Mouse (Mus musculus) layer of hippocampus, adult 18-20 months (tissue): ENCODE measurements at regions not wholly inside any gene's neighbourhood (a gene's known extent, or its start where the extent isn't known, plus 50 kb on each side); places are given as distances from the start of the nearest gene placed in this dataset.

ENCODE experiments used
- DNase-seq, 2 experiments: peaks; one replicate each; pipeline ENCODE4 v3.0.0; 2022; ENCODE audit warnings: low spot score in 2 of 2

DNA sequence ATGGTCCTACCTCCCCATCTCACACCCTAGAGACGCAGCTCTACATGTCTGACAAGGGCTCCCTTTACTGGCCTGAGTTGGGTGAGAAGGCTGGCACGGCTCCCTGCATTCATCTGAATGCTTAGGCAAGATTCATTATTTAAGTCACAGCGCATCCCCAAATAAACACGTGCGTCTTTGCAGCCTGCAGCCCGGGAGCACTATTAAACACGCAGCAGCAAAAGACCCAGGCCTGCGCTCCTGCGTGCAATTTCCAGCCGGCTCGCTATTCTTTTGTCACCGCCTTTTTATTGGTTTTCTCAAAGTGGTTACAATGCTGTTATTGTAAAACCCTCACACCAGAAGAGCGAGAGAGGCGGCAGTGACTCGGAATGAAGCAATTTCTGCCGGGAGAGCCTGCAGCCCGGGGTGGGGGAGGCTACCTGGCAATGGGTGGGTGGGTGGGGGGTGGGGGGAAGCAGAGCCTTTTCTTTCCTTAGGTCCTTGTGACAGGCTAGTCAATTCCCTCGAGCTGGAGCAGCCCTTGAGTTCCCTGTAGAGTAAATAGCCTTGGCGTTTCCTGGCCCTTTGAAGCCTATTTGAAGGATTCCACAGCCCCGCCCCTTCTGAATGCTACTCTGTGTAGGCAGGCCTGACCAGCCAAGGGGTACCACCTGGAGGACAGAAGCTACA is 333.3 kb downstream of the Bcor start:
- DNase-seq, result peak in 1 of 2 experiments; percentile 5

DNA sequence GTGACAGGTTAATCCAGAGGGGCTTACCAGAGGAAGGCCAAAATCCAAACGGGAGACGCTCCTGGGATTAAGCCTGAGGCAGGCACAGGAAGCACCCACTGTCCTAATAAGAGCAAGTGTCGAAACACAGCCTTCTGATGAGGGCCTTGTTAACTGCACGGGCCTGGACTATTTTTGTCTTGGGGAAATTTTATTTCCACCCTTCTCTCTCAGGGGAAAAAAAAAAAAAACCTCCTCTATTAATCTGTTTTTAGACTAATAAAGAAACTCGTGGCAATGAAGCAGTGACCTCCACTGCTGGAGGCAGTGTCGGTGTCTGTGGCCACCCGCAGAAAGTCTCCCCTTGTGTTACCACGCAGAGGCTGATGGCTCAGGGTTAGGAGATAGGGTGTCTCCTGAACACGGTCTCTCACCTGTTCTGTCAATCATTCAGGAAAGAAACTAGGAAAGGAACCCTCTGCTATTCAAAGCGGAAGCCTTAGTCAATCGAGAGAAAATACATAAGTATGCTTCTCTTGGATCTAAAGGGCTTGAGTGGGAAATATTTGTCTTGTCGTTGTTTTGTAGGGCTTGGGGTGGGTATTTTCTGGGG is 330.6 kb downstream of the Bcor start:
- no peak for DNase-seq

DNA sequence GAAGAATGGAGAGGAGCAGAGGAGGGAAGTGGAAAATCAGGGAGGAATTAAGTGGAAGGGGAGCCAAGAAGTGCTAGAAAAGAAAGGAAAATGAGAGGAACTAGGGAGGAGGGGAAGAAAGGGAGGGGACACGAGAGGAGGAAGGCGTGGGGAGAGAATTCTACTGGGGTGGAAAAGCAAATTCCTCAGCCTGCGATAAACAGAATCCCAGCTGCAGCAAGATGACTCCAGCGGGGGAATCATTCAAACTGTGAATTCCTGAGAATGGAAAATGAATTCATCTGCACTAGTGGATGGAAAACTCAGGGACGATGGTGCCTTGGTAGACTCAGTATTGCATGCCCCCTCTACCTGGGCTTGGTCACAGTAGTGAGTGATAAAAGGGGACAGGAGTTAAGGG is 322.6 kb downstream of the Bcor start:
- no peak for DNase-seq

DNA sequence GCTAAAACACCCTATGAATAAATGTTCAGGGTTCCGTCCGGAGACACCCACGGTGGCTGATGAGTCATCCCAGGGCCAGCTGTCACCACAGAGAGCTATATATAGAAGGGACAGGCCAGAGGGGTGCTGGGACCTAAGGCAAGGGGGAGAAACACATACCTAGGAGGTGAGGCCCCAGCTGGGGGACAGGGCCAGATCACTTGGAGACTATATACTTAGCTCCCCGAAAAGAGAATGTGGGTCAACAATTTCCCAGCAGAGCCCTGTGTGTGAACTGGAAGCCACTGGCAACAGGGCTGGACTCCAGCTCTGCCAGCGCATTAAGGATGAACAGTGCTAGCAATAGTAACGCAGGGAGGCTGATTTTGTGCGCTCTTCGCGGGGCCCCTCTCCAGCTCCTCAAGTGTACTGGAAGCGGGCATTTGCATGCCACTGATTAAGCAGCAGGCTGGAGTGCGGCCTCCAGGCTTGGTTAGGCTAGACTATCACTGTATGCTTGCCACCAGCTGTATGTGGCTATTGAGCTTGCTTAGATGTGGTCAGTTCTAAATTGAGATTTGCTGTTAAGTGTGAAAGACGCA is 320.4 kb downstream of the Bcor start:
- DNase-seq, result peak in 1 of 2 experiments; percentile 20

DNA sequence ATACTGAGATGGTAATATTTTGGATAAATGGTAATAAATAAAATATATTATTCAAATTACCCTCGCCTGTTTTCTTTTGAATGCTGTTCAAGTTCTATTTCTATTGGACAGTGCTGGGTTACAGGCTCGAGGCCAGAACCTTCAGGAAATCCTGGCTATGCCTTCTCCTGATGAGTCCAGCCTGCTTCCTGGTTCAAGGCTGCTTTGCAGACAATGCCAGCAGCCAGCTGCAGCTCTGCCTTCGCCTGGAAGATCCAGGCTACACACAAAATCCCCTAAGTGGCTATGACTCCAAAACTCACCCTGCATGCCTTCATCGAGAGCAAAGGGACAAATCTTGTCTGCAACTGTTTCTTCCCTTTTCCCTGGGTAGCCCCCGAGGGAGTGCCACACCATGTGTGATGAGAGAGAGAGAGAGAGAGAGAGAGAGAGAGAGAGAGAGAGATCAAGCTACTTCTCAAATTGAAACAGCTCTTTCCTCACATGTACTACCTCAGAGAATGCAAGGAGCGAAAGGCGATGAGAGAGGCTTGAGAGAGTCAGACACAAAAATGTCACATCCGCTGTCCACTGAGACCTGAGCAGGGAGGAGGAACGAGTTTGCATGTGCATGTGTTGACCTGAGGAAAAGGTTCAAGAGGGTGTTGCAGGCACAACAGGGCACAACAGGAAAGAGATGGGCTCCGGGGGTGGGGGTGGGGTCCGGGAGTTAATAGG is 319.7 kb downstream of the Bcor start:
- DNase-seq, result no peak

DNA sequence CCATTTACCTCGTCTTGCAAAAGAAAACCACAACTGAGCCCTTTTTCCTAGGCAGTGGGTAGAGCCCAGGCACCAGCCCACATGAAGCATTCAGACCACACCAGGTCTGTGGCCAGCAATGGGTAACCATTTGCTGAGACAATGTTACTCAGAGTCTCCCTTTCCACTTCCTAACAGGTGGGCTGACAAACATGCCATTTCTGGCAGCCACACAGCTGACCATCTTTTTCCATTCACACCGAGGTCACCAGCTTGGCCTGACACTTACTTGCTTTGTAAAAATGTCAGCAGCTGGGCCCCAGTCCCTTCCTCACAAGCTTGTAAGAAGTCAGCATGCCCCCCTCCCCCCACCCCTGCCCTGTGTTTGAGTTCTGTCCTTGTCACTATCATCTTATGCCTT is 314.6 kb downstream of the Bcor start:
- no peak for DNase-seq

DNA sequence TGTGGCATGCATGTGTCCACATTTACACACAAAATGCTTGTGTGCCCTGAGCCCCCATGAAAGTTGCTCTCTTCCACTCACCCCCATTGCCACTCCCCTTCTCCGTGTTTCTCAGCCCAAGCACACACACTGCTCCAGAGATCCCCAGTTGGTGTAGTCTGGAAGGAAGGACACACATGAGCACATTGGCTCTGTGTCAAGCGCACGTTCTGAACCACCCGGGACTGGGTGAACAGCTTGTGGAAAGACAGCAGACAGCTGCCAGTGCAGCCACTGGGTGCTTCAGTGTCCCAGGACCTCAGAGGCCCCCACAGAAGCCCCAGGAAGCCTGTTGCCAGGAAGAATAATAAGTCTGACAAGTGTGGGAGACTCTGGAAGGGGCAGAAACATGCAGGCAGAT is 304.2 kb downstream of the Bcor start:
- no peak for DNase-seq

DNA sequence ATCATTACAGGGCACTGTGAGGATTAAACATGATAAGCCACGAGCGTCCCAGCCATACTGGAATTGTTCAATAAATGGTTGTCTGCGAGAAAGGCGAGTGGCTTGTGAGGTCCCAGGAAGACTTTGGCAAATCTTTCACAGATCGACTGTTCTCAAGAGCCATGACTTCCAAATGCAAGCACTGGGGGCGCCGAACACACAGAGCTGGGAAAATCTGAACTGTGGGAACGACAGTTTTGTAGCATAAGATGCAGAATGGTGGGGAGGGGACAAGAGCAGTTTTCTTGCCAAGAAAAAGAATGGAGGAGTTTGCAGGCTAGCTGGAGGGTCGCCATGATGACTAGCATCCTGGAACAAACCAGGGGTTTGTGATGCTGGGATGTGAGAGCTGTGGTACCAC is 300.8 kb downstream of the Bcor start:
- peak in 1 of 2 experiments; percentile 7 for DNase-seq

DNA sequence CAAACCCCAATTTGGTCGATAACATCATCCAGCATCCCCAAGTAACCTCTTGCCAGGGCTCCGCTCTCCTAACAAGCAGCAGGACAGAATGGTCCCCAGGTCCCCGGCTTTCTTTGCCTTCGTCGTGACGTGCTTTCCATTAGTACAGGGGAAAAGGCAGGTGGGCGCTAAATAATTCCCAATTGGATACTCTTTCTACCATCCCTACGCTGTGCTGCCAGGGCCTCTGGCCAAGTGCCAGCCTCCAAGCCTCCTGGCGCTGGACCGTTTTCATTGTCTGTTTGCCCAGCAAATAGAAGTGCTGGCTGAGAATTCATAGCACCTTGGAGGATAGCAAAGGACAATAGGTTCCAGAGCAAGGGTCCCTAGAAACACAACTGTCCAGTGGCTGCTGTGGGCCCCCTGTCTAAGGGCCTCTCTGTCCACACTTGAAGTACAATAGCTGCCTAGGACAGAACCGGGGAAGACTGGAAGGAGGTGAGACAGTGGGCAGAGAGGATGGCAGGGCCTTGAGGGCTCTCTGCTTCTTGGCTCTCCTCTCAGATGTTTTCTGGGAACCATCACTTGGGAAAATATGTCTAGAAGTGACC is 298.9 kb downstream of the Bcor start:
- DNase-seq, result no peak

DNA sequence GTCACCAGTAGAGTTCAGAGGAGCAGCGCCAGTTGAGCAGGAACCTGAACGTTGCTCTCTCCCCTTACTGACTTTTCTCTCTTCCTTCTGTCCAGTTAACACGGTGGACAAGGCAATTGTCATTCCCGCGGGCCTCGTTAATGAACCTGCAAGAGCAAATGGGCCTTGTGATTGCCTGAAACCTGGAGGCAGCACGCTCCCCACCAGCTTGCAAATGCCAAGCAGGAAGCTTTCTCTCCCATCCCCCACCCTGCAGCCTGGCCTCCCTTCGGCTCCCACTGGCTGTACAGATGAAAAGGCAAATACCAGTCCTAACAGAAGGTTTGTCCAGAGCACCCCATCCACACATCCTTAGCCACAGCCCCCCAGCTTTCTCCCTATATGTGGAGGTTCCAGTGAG is 298.3 kb downstream of the Bcor start:
- DNase-seq, result no peak

DNA sequence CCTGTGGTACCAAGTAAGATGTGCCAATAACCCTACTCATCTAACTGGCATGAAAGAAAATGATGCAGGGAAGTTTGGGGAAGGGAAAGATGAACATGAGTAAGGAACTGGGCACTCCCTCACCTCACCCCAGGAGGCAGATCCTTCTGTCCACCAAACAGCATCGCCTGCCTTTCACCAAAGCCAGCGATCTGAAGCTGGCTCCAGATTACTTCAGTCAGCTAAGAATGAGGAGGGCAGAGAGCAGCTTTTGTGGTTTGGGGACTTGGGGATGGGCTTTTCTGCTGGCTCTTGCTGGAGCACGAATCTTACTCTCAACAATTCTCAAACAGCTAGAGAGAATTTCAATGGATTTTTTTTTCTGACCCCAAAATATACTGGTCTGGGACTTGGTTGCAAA is 297.0 kb downstream of the Bcor start:
- DNase-seq, result no peak

DNA sequence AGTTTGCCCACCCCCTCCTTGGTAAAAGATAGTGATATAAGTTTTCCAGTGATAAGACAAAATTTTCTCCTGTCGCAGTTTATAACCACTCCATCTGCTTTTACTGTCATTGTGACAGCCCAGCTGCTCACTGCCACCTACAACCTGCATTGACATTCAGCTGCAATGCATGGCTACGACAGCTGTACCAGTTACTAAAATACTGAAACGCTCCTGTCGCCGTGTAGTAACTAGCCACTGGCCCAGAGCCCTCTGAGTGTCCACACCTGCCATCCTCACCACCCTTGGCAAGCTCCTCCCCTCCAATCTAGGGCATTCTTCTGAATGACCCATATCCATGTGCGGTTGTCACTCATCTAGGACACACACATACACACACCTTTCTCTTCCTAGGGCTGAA is 286.2 kb downstream of the Bcor start:
- DNase-seq, result no peak

DNA sequence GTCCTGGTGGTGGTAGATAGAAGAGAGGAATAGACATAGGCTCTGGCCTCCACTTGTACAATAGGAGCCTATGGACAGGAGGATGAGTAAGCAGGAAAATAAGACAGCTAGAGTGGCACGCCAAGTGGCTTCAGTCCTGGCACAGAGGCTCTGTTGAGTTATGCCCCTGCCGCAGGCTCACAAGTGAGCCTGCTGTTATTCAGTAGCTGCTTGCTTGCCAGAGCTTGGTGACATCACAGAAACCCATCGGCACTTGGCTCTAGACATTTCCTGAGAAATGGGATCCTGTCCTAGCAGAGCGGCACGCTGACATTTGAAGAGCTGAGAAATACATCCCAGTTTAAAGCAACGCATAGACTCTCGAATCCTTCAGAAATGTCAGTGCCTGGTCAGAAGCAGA is 283.5 kb downstream of the Bcor start:
- no peak for DNase-seq

DNA sequence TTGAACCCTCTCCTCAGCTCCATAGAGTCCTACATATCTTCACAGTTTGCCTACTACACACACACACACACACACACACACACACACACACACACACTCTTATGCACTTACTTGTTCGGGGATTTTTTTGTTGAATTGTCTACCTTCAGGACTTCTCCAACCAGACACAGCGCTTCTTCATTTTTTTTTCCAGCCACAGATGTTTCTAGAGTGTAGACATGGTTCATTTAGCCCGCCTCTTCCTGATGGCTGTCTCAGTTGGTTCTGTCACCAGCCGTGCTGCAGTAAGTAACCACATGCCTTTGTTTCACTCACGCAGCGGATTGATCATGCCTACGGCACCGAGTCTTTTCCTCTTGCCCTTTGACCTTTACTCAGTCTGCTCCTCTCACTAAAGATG is 282.1 kb downstream of the Bcor start:
- DNase-seq, result no peak

DNA sequence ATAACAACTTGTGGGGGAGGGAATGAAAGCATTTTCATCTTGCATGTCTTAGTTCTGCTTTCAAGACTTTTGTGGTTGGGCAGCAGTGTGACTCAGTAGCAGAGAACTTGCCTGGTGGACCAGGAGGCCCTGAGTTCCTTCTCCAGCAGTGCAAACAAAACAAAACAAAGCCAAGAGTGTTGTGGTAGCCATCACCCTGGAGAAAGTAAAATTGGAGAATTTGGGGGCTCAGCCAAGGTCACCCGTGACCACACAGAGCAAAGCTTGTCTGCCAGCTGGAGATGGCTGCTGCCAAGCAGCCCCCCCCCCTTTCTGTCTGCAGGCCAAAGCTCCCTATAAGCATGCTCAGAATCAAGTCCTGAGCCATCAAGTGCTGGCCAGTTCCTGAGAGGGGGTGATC is 279.2 kb downstream of the Bcor start:
- DNase-seq, result no peak

DNA sequence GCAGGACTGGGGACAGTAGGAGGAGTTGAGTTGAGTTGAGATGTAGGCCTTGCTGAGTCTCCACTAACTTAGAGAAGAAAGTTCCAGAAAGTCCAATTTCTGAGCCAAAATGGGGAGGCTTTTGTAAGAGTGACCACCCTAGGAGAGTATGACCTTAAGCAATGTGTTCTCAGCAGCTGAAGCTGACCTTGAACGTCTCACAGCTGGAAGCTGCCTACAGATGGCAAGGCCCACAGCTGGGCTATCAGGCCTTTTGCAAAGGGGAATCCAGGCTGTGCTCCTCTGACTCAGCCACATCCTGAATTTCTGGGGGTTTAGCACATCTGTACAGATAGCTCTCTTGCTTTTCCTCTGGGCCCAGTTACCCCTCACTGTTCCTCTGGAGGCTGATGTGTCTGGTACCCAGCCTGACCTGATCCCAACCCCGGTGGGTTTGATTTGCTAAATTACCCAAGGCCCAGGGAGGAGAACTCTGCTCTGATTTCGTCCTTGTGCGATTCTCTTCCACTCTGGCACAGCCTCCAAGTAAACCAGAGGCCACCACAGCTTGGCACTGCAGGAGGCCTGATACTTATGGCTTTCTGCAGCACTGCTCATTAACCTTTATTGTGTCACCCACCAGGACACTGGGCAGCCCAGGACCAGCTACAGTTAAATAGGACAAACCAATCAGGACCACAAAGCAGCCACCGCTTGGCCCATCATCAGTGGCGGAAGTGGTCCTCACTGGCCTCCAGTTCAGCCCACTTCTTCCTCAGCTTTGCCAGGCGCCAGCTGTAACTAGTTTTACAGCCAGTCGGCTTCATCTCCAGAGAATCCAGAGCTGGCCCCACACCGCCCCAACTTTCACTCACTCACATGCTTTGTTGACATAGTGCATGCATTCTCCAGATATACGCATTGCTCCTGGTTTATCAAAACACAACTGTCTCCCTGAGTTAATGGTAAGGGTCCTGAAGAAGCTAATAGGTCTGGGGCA is 276.1 kb downstream of the Bcor start:
- no peak for DNase-seq

DNA sequence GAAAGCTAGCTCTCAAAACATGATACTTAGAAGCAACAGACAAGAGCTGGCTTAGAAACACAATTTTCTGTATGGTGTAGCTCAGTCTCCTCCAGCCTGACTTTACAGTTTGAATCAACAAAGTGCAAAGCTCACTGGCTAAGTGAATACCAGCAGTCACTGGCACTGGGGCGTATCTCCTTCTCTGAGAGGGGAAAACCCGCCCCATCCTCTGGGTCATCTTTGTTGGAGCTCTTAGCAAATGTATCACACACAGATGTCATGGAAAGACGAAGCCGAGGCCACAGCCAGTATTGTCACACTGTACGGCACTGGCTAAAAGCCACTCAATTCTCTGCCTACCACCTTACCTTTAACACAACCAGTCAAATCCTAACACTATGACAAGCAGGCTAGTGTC is 267.8 kb downstream of the Bcor start:
- DNase-seq, result no peak

DNA sequence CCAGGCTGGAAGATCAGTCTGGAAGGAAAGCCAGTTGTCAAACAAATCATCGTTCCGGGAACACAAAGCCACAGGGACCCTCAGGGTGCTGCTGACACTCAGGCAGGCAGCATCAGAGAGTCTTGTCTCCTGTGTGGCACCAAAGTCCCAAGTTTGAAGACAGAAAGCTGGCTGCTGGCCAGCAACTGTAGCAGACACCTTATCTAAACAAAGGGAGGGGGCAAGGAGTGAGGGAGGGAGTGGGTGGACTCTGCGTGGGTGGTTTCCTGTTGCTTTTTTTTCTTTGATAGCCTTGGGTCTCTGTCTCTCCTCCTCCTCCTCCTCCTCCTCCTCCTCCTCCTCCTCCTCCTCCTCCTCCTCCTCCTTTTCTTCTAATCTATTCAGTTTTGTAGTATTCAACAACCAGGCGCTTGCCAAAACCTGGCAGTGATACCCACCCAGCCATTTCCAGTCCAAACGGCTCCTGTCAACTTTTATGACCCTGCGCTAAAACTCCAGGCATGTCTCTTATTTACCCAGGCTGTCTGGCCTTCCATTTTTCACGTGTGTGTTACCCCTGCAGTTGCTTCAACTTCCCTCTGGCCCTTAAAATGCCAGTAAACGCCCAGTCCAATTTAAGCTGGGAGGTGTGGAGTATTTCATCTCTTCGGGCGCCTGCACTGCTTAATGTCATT is 266.4 kb downstream of the Bcor start:
- DNase-seq, result no peak

DNA sequence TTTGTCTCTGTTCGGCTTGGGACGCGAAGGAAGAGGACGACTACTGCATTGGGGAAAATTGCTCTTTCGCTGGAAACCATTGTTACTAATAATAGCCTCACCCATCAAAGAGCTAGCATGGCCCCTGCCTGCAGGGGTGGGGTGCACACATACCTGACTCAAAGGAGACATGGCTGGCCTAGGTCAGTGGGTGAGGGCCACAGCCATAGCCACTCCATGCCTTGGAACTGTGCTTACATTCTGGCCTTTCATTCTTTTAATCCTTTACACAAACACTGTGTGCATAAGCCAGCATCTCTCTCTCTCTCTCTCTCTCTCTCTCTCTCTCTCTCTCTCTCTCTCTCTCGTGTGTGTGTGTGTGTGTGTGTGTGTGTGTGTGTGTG is 265.9 kb downstream of the Bcor start:
- DNase-seq, result no peak

DNA sequence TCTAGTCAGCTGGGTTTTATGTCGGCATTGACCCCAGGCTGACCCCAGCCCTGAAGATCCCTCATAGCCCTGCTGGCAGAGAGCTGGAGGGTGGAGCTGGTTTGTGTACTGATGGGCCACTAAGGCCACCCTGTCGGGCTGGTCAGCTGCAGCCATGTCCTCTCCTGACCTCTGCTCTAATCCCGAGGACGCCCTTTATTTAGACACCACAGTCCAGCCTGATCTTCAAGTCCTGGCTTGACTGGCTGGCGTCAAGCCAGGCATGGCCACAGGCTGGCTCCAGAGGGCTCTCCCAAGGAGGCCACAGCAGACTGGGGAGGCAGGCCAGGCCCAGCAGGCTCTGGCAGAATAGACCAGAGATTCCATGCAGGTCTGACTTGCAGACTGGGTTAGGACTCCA is 264.8 kb downstream of the Bcor start:
- no peak for DNase-seq
